Mouse (Mus musculus): ENCODE measurements around the gene Cbfa2t3. TPM values are rescaled to one million over a fixed set of nuclear protein-coding genes. Genes with fewer than 3 reads are reported as not detected.
"Not testable (repeated sequence)": the region's sequence is repeated elsewhere in the genome, so short reads cannot be mapped to it uniquely, and the experiment has no call there.

The Cbfa2t3 gene
- polyA plus RNA-seq, 2 experiments from 2014 or later = 0.08 to 0.28 TPM

DNA sequence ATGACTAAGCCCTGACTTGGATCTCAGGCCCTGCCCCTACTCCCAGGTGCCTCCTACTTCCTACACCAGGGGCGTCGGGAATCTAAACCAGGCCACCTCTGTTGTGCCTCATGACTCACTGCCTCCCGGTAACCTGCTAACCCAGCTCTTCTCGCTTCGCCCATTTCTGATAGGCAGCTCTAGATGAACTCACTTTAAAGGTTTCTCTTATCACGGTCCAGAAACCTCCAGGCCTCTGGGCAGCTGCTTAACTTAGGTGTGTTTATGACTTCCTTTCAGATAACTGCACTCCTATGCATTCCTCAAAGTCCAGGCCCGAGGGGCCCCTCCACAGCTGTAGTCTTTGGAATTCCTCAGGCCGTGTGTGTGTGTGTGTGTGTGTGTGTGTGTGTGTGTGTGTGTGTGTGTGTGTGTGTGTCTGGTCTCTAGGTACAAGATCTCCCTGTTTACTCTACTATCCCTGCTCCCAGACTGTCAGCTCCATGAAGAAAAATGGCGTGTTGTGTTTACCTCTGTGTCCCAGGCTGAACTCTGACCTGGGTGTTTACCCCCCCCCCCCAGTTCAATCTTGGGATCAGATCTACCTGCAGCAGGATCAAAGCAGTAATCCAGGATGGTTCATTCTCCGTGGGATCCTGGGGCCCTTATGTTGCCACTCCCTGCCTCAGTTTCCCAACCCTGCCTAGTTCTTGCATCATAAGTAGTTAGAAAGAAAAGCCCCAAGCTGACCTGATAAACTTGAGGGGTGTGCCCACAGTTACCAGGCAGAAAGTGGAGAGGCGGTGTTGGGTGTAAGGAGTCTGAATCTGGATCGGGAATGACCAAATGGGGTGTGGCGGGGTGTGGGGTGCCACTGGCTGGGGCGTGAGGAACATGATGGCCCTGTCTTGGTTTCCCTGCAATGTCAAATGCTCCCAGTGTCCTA, 62.8 kb downstream of the Cbfa2t3 start:
- ATAC-seq = no peak

DNA sequence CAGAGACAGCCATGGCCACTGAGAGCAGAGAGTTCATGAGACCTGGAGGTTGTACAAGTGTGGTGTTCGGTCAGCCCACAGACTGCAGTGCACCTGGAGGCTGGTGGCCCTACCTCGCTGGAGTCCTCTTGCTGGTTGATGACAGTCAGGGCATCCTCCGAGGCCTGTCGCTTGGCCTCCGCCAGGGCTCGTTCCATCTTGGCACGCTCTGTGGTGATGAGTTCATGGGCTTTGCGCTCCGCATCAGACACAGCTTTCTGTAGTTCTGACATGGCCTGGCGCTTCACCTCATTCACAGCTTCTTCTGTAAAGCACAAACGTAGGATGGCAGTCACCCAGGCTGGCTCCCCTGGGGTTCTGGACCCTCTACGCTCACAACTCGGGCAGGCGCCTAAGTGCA, 65.7 kb downstream of the Cbfa2t3 start:
- no peak for ATAC-seq

DNA sequence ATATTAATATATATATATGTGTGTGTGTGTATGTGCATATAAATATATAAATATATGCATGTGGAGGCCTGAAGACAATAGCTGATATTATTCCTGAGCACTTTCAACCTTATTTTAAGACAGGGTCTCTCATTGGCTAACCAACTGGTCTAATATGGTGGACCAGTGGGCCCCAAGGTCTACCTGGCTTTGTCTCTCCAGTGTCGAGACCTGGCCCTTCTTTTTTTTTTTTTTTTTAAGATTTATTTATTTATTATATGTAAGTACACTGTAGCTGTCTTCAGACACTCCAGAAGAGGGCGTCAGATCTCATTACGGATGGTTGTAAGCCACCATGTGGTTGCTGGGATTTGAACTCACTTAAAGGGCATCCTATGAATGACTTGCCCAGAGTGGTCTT, 66.8 kb downstream of the Cbfa2t3 start:
- not testable (repeated sequence) for ATAC-seq

- ATAC-seq = no peak
Observed at GRCm38 (mm10) chr8:122630696-122631095, 68.2 kb downstream of the Cbfa2t3 start.

- ATAC-seq = no peak
Observed at GRCm38 (mm10) chr8:122629388-122629787, 69.5 kb downstream of the Cbfa2t3 start.

GRCm38 (mm10) chr8:122626896-122627295, 72.0 kb downstream of the Cbfa2t3 start:
- ATAC-seq = no peak

DNA sequence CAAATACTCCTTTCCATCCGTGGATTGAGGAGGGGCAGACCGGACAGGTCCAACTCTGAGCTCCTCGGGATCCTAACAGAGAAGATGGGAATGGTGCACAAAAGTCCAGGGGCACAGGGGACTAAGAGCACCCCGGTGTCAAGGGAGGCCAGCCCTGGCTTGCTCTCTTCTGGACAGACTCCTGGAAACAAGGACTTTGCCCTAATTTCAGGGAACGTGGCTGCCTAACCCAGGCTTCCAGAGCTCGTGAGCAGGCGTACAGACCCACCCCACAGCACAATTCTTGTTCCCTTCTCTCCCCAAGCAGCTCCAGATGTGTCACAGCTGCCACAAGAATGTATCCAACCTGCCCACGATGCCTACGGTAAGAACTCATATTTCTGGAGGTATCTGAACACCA, 73.1 kb downstream of the Cbfa2t3 start:
- no peak for ATAC-seq

DNA sequence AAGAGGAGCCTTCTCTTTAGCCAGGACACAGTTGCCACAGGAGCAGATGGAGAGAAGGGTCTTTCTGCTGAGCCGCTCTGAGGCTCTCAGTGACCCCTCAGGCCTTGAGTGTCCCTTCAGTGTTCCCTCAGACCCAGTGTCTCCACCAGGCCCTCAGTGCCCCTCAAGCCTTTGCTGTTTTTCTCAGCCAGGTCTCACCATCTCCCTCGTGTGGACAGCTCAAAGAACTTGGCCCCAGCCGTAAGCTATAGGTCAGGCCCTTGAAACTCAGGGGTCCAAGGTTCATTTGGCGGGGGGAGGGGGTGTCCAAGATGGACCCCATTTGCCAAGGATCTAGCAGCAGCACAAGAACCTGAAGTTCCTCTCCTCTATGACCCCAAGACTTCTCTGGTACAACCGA, 74.3 kb downstream of the Cbfa2t3 start:
- ATAC-seq = no peak

- ATAC-seq = no peak
Observed at GRCm38 (mm10) chr8:122623844-122624642, 74.9 kb downstream of the Cbfa2t3 start.

- no peak for ATAC-seq
Observed at GRCm38 (mm10) chr8:122622727-122623126, 76.2 kb downstream of the Cbfa2t3 start, which contains the start of gene Pabpn1l. TSS of gene Pabpn1l (minus strand) at chr8:122622739.

- ATAC-seq = no peak
Observed at GRCm38 (mm10) chr8:122620446-122620845, 78.5 kb downstream of the Cbfa2t3 start.

DNA sequence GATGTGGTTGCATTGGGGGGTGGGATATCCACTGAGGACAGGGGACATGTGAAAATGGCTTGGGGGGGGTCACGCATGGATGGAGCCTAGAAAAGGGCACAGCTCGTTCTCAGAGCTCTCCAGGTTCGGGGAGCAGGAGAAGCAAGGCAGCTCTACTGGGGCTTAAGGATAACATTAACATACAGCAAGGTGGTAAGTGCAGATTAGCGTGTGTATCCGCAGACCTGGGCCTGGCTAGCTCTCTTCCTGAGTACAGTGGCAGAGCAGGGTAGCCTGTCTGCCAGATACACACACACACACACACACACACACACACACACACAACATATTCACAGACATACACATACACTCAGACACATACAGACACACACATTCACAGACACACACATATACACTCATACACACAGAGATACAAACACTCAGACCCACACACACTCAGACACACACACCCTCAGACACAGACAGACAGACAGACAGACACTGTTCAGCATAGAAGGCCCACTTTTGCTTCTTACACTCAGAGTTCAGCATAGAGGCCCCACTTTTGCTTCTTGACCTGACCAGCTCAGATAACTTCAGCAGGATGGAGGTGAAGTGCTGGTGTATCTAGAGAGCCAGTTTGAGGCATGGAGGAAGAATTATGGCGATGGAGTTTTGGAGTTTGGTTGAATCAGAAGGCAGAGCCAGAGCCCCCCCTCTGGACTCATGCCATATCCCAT, 80.1 kb downstream of the Cbfa2t3 start:
- no peak for ATAC-seq

DNA sequence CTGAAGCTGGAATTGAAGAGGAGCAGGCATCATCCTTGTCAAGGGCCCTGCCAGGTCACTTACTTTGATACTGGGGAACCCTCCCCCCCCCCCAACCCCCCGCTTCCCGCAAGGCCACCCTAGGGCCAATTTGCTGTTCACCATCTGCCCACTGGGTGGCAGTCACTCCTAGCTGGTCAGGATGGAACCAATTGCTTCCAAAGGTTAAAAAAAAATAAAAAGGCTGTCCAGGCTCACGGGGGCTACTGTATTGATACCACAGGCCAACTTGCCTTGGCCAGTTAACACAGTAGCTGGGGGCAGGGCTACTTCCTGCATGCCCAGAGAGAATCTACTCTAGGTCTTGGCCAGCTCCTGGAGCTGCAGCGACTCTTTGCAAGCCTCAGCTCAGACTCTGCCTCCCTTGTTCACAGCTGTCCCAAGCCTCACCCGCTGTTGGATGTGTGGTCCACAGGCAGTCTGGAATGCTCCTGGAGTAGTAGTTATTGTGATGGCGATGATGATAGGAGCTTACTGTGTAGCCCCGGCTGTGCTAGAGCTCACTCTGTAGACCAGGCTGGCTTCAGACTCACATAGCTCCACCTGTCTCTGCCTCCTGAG, 80.9 kb downstream of the Cbfa2t3 start:
- ATAC-seq = peak; percentile 49

DNA sequence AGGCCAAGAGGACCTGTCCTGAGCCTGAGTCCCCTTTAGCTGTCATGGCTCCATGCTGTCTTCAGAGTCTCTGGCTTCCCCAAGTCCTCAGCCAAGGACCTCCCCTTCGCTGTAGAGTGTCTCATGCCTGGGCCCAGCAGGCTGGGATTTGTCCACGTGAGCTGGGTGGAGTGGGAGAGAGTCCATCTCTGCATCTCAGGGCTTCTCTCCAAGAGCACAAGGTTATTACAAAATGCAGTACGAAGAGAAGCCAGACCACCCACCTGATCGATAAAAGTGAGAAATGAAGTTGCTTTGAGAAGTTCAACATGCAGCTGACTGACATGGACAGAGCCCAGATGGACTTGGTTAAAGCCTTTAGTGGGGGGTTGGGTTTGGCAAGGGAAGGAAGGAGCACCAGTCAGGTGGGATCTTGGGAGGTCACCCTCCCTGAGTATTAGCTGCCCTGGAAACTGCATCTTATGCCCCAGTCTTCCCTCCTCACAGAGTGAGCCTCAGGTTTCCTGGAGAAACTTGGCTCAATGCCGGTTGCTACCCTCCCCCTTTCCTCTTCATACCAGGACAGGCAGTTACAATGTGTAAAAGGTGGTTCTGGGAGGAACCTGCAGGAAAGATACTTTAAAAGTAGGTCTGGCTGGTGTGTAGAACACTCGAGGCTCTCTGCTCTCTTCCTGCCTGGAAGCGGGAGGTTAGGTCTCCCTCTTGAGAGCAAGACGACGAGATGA, 82.6 kb downstream of the Cbfa2t3 start:
- ATAC-seq = no peak

DNA sequence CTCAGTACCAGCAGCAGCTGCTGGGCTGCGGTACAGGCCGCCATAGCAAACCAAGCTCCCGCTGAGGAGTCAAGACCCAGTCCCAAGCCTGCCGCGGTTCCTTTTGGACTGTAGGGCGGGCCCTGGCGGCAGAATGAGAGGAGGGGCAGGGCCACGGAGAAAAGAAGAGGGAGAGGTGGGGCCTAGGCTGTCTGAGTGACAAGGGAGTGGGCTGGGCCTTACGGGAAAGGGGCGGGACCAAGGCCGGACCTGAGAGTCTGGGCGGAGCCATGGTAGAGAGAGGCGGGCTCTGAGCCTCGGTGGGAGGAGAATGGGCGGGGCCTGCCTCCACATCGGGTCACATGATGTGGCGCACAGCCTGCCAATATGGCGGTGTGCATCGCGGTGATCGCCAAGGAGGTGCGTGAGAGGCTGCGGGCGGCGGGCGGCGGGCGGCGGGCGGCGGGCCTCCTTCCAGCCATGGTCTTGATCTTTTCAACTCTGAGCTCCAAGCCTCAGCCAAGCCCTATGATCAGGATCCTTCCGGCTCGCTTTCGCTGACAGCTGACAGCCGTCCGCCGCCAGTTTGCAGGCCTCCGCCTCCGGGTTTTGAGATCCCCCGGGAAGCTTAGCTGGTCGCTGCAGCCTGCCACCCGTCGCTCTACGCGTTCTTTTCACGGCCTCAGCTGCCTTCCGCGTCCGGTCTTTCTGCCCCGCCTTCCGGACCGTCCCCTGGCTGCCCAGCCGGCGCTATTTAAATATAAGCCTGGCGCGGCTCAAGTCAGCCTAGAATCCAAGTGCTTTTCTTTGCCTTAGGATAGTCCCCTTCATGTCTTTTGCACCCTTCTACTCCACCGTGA, 87.4 kb downstream of the Cbfa2t3 start, which contains the start of the genes Galns and Trappc2l:
Gene Galns (minus strand): TSS at position 169 of the 839 bp plus-strand sequence.
Gene Trappc2l (plus strand): TSS at position 346 of the 839 bp plus-strand sequence.
- peak; percentile 98 for ATAC-seq

- peak; percentile 21 for ATAC-seq
Observed at GRCm38 (mm10) chr8:122610612-122611277, 88.2 kb downstream of the Cbfa2t3 start.

GRCm38 (mm10) chr8:122610209-122610608, 88.7 kb downstream of the Cbfa2t3 start:
- no peak for ATAC-seq

DNA sequence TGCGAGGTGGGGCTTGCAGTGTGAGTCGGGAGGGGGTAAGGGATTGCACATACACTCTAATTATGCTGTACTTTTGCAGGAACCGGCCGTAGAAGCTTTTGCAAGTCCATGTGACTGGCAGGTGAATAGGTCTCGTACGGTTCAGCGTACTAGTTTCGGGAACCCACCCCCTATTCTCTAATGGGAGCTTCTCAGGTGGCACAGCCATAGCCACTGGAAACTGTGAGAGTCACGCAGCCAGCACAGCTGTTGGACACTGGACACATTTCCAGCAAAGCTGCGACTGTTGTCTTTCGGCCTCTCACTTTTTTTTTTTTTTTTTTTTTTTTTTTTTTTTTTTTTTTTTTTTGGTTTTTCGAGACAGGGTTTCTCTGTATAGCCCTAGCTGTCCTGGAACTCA, 92.1 kb downstream of the Cbfa2t3 start:
- ATAC-seq = no peak

- no peak for ATAC-seq
Observed at GRCm38 (mm10) chr8:122605367-122605766, 93.5 kb downstream of the Cbfa2t3 start.

DNA sequence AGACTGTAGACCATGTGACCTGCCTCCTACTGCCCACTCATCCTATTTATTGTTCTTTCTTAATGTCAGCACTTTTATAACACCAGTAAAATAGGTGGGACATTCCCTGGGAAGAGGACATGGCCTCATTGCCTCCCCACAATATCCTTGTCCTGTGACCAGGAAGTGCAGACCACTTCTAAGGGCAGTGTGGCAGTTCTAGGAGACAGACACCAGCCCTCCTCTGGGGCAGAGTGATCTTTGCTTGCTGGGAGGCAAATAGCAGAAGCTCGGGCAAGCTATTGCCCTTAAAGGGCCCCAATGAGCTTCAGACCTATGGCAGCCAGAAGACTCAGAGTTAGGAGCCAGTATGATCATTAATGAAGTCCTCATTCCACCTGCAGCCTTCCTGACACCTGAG, 94.3 kb downstream of the Cbfa2t3 start:
- no peak for ATAC-seq

Data from activated CD4-positive, CD25-positive, alpha-beta regulatory T cell, adult 4 months (primary cell).